Mouse (Mus musculus) liver, embryonic 11.5 days (tissue): ENCODE measurements around the gene Chd4. TPM values are rescaled to one million over a fixed set of nuclear protein-coding genes. Genes with fewer than 3 reads are reported as not detected.
"Not testable (repeated sequence)": the region's sequence is repeated elsewhere in the genome, so short reads cannot be mapped to it uniquely, and the experiment has no call there.

Experiments used
- ATAC-seq: fragments of 200-750 bp; cut with Nextera tagmentation; replicated peaks from 2 replicates; pipeline ENCODE4 v1.8.0; 2017; ENCODE audit warnings: moderate number of reproducible peaks, mild to moderate bottlenecking, moderate TSS enrichment, moderate library complexity; ENCODE audit not compliant: low FRiP score
- DNase-seq: peaks from one replicate; pipeline ENCODE4 v3.0.0-alpha.2; 2017; ENCODE audit warnings: low spot score
- H3K27ac ChIP-seq: fragments of 300-500 bp; sonication (generic); 2 replicates; pipeline ENCODE4 v1.5.1; 2014; ENCODE audit warnings: mild to moderate bottlenecking, low read depth, low read length, control low read depth
- H3K27me3 ChIP-seq: fragments of 300-500 bp; sonication (generic); replicated peaks from 2 replicates; pipeline ENCODE4 v1.6.1; 2014; ENCODE audit warnings: low read length, mixed read lengths; ENCODE audit not compliant: control insufficient read depth, insufficient read depth
- H3K36me3 ChIP-seq: fragments of 300-500 bp; sonication (generic); 2 replicates; pipeline ENCODE4 v1.6.1; 2014; ENCODE audit warnings: mild to moderate bottlenecking, low read length, moderate library complexity, mixed read lengths; ENCODE audit not compliant: control insufficient read depth, insufficient read depth
- H3K4me1 ChIP-seq: fragments of 300-500 bp; sonication (generic); replicated peaks from 2 replicates; pipeline ENCODE4 v1.6.1; 2014; ENCODE audit warnings: low read length, mixed read lengths; ENCODE audit not compliant: control insufficient read depth, insufficient read depth
- H3K4me2 ChIP-seq: fragments of 300-500 bp; sonication (generic); 2 replicates; pipeline ENCODE4 v1.6.1; 2014; ENCODE audit warnings: mild to moderate bottlenecking, control low read depth, moderate library complexity
- H3K4me3 ChIP-seq: fragments of 300-500 bp; sonication (generic); 2 replicates; pipeline ENCODE4 v1.5.1; 2014; ENCODE audit warnings: low read depth, low read length, control low read depth
- H3K9ac ChIP-seq: fragments of 300-500 bp; sonication (generic); 2 replicates; pipeline ENCODE4 v1.6.1; 2014; ENCODE audit warnings: low read depth, low read length, control low read depth
- H3K9me3 ChIP-seq: fragments of 300-500 bp; sonication (generic); 2 replicates; pipeline ENCODE4 v1.6.1; 2016; ENCODE audit warnings: low read length, inconsistent platforms, mixed read lengths; ENCODE audit not compliant: control insufficient read depth
- WGBS: fragments of 180-500 bp; shearing (Covaris S2); extraction: QIAGEN DNeasy Blood & Tissue Kit; methylation state at CpG from one replicate; pipeline ENCODE4 v1.1.7; 2014; 5-methylcytosine and 5-hydroxymethylcytosine counted together
- polyA plus RNA-seq: library from polyadenylated mRNA; unstranded; fragments of >200 nt; fragmentation: Nextera tagmentation; extraction: Ambion mirVana; gene quantifications from 2 replicates; pipeline ENCODE4 v1.2.1, GENCODE M21; 2014

Gene Chd4
- polyA plus RNA-seq, 1 experiment from 2014 or later: 71.6 TPM

DNA sequence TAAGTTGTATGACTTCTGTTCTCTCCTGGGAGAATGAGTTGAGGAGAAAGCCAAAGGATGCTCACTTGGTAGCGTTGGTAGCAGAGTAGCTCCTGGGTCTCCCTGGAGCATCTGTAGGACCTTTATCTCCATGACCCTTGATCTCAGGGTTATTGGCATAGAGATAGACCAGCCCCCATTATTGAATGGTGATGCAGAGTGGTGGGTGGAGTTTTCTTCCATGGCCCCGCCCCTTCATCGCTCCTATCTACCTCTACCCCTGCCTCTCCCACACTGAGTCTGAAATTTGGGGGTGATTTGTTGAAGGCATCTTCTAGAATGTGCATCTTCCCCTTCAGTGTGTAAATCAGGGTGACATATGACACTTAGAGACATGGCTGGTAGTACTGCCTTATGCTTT lies 60.7 kb downstream of the Chd4 start:
- no peak overlapping the region for H3K9ac ChIP-seq
- no peak overlapping the region for H3K4me3 ChIP-seq
- H3K9me3 ChIP-seq: no peaks in the 10 kb centered on the region
- H3K27ac ChIP-seq: no peak overlapping the region
- H3K27me3 ChIP-seq: no peaks in the 10 kb centered on the region
- H3K4me1 ChIP-seq: peaks cover 39% of the 10 kb centered on the region
- no peak for DNase-seq
- H3K36me3 ChIP-seq: peaks cover 24% of the 10 kb centered on the region
- no peak overlapping the region for H3K4me2 ChIP-seq
- no peak for ATAC-seq
- WGBS: 74% methylated on average over 3 of the region's 3 CpGs

DNA sequence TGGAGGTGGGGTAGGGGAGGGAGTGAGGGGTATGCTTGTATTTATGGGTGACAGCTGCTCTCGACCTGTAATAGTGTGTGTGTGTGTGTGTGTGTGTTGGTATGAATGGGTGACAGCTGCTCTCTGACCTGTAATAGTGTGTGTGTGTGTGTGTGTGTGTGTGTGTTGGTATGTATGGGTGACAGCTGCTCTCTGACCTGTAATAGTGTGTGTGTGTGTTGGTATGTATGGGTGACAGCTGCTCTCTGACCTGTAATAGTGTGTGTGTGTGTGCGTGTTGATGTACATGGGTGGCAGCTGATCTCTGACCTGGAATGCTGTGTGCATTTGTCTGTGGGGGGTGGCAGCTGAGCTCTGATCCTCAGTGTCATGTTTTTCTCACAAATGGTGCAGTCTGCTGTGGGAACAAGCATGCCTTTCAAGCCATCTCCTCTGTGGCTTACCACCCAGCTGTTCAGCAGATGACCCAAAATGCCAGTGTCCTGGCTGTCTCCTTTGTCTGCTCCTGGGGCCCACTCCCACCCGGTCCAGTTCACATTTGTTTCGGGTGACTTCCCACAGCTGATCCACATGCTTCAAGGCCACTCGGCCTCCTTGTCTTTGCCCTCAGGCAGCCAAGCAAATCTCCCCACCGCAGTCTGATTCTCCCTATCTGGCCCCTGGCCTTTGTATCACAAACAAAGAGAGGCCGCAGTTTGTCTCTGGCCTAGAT lies 61.3 kb downstream of the Chd4 start:
- Histone ChIP-seq H3K4me3 (no peak overlapping the region), H3K9me3 (no peaks in the 10 kb centered on the region), H3K4me1 (peaks cover 38% of the 10 kb centered on the region), H3K27me3 (no peaks in the 10 kb centered on the region), H3K4me2 (no peak overlapping the region), H3K36me3 (peaks cover 25% of the 10 kb centered on the region), H3K9ac (no peak overlapping the region), H3K27ac (no peak overlapping the region)
- 72% methylated on average over 7 of the region's 7 CpGs for WGBS
- no peak for DNase-seq
- no peak for ATAC-seq

DNA sequence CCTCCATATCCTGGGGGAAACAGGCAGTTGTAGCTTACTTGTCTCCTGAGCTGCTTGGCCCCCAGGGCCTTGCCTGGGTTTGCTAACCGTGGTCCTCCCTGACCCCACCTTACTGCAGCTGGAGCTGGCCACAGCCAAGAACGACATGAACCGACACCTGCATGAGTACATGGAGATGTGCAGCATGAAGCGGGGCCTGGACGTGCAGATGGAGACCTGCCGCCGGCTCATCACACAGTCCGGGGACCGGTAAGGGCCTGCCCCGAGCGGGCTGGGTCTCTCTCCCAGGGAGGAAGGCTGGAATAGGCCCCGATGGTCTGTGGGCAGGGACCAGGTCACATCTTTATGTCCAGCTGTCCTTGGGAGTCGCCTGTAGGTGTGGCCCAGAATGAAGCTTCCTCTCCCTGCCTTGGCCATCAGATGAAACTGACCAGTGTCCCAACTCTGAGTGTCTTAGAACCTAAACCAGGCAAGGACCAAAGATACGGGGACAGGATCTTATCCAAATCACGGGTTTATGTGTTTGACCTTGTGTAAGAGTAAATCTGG lies 63.2 kb downstream of the Chd4 start:
- peaks cover 35% of the 10 kb centered on the region for H3K4me1 ChIP-seq
- no peak for ATAC-seq

DNA sequence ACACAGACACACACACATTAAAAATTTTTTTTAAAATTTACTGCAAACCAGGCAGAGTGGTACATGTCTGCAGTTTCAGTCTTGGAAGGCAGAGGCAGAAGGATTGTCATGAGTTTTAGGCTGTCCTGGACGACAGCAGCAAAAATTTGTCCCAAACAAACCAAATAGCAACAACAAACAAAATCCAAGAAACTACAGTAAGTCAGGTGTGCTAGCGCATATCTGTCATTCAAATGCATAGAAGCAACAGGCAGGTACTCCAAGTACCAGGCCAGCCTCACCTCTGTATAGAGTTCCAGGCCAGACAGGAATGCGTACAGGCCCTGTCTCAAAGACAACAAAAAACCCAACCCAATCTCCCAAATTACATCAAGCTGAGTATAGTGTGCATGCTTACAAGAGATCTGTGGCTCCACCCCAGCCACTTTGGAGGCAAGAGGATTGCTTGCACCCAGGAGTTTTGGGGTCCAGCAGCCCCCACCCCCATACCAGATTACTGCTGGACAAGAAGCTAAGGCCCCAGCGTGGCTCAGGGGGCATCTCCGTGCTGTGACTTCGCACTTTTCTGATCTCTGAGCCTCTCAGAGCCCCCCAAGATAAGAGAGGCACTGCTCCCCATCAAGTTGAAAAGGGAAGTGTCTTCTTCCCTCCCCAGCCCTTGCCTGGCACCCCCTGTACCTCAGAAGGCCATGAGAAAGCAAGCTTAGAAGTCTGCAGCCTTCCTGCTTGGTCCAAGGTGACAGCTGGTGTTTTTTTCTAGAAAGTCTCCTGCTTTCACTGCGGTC lies 64.2 kb downstream of the Chd4 start:
- Histone ChIP-seq H3K4me3 (no peak overlapping the region), H3K9ac (no peak overlapping the region), H3K4me1 (peaks cover 36% of the 10 kb centered on the region), H3K36me3 (peaks cover 34% of the 10 kb centered on the region), H3K27ac (peak overlapping the region; percentile 62; the same call in 1 of the 2 replicates), H3K27me3 (no peaks in the 10 kb centered on the region), H3K9me3 (no peaks in the 10 kb centered on the region), H3K4me2 (no peak overlapping the region)
- WGBS: 76% methylated on average over 7 of the region's 7 CpGs
- DNase-seq (no peak), ATAC-seq (no peak)

More for the DNA sequence above, 63.2 kb downstream of the Chd4 start:
- H3K4me3 ChIP-seq: no peak overlapping the region
- H3K27ac ChIP-seq: peak overlapping the region; percentile 5; the same call in 1 of the 2 replicates
- DNase-seq: no peak
- H3K9me3 ChIP-seq: no peaks in the 10 kb centered on the region
- peaks cover 30% of the 10 kb centered on the region for H3K36me3 ChIP-seq
- no peak overlapping the region for H3K4me2 ChIP-seq
- no peaks in the 10 kb centered on the region for H3K27me3 ChIP-seq
- WGBS: 83% methylated on average over 15 of the region's 15 CpGs
- H3K9ac ChIP-seq: no peak overlapping the region

DNA sequence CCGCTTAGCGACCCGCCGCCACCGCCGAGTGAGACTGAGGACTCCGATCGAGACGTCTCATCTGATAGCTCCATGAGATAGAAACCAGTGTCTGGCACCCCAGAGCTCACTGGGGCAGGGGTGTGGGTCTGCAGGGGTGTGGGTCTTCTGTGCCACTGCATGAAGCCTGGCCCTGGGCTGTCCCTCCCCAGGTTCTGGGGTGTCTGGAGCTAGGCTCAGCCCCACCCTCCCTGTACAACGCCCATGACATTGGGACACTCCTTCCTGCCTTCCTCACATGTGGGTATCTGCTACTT lies 64.7 kb downstream of the Chd4 start:
- 55% methylated on average over 10 of the region's 10 CpGs for WGBS
- peak overlapping the region; percentile 62; the same call in 1 of the 2 replicates for H3K27ac ChIP-seq
- no peaks in the 10 kb centered on the region for H3K27me3 ChIP-seq
- peaks cover 34% of the 10 kb centered on the region for H3K36me3 ChIP-seq
- no peak for ATAC-seq
- H3K4me3 ChIP-seq: no peak overlapping the region
- DNase-seq: no peak
- H3K9ac ChIP-seq: no peak overlapping the region
- peaks cover 36% of the 10 kb centered on the region for H3K4me1 ChIP-seq
- H3K9me3 ChIP-seq: no peaks in the 10 kb centered on the region
- no peak overlapping the region for H3K4me2 ChIP-seq

DNA sequence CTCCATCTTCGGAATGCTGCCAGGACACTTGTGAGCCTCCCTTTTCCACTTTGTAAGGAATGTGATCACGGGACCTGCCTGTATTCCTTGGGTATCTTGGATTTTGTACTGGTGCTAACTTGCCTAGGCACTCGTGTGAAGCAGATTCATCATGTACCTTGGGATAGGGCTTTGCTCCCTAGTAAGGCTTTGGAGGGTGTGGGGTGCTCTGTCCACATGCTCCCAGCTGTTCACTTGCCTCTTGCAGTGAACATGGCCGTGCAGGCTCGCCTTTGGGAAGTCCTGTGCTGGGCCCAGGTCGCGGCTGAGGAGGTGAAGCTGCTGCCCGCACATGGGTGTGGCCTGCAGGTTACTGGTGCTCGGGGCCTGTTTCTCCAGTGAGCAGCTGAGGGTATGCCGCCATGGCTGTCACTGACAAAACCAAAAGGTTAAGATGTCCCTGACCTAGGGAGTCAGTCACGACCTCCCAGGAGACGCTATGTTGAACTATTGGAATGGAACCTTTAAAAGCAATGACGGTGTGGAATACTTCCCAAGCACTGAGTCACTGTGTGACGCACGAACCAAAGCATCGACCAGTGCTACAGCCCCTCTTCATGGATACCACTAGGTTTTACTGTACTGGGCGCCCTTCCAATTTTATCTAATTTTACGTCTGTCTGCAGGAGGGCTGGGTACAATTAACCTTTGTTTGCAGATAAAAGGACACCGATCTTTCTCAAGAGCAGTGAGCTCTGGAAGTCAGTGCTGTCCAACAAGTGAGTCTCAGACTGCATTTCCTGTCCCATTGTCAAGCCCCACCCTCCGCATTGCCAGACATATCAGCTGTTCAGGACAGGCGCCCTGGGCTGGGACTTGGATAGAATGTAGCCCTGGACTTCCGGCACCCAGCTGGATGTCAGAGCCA lies 65.3 kb downstream of the Chd4 start:
- WGBS: 17% methylated on average over 22 of the region's 22 CpGs
- 0 out of 2 replicates have a peak overlapping the region, but pooled peaks have one; percentile 2 for H3K9ac ChIP-seq
- H3K4me2 ChIP-seq: peak overlapping the region; percentile 17; the same call in 1 of the 2 replicates
- H3K4me1 ChIP-seq: peaks cover 34% of the 10 kb centered on the region
- no peaks in the 10 kb centered on the region for H3K27me3 ChIP-seq
- no peak overlapping the region for H3K4me3 ChIP-seq
- peak; percentile 22 for ATAC-seq
- peak overlapping the region; percentile 62 for H3K27ac ChIP-seq
- no peaks in the 10 kb centered on the region for H3K9me3 ChIP-seq
- peaks cover 34% of the 10 kb centered on the region for H3K36me3 ChIP-seq
- peak; percentile 73 for DNase-seq

DNA sequence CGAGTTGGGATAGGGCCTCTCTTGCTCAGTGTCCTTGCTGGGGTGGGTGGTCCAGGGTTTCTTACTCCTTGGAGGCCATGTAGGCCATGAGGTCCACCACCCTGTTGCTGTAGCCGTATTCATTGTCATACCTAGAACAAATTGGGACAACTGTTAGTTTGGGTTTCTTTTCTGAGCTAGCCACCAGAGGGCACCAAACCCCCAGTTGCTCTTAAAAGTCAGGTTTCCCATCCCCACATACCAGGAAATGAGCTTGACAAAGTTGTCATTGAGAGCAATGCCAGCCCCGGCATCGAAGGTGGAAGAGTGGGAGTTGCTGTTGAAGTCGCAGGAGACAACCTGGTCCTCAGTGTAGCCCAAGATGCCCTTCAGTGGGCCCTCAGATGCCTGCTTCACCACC lies 66.2 kb downstream of the Chd4 start:
- H3K36me3 ChIP-seq: peaks cover 34% of the 10 kb centered on the region
- H3K4me3 ChIP-seq, H3K4me2 ChIP-seq, ATAC-seq, H3K9me3 ChIP-seq, DNase-seq, H3K27ac ChIP-seq, H3K9ac ChIP-seq, H3K27me3 ChIP-seq: not testable (repeated sequence)
- WGBS: 18% methylated on average over 3 of the region's 5 CpGs
- peaks cover 38% of the 10 kb centered on the region for H3K4me1 ChIP-seq

DNA sequence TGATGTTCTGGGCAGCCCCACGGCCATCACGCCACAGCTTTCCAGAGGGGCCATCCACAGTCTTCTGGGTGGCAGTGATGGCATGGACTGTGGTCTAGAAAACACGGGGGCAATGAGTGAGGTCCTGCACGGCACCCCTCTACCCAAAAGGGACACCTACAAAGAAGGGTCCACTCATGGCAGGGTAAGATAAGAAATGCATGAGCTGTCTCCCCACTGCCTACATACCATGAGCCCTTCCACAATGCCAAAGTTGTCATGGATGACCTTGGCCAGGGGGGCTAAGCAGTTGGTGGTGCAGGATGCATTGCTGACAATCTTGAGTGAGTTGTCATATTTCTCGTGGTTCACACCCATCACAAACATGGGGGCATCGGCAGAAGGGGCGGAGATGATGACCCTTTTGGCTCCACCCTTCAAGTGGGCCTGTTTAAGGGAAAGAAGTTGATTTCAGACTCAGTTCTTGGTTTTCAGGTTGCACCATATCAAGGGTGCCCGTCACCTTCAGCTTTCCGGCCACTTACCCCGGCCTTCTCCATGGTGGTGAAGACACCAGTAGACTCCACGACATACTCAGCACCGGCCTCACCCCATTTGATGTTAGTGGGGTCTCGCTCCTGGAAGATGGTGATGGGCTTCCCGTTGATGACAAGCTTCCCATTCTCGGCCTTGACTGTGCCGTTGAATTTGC lies 67.0 kb downstream of the Chd4 start:
- H3K36me3 ChIP-seq: peaks cover 32% of the 10 kb centered on the region
- DNase-seq, H3K27ac ChIP-seq, ATAC-seq, H3K9ac ChIP-seq, H3K9me3 ChIP-seq, H3K27me3 ChIP-seq: not testable (repeated sequence)
- 66% methylated on average over 9 of the region's 16 CpGs for WGBS
- H3K4me1 ChIP-seq: peaks cover 42% of the 10 kb centered on the region
- peak overlapping the region; percentile 87 for H3K4me3 ChIP-seq
- peak overlapping the region; percentile 96 for H3K4me2 ChIP-seq
